ENCODE assay signal across 10 mouse cellular contexts in the genomic region with DNA sequence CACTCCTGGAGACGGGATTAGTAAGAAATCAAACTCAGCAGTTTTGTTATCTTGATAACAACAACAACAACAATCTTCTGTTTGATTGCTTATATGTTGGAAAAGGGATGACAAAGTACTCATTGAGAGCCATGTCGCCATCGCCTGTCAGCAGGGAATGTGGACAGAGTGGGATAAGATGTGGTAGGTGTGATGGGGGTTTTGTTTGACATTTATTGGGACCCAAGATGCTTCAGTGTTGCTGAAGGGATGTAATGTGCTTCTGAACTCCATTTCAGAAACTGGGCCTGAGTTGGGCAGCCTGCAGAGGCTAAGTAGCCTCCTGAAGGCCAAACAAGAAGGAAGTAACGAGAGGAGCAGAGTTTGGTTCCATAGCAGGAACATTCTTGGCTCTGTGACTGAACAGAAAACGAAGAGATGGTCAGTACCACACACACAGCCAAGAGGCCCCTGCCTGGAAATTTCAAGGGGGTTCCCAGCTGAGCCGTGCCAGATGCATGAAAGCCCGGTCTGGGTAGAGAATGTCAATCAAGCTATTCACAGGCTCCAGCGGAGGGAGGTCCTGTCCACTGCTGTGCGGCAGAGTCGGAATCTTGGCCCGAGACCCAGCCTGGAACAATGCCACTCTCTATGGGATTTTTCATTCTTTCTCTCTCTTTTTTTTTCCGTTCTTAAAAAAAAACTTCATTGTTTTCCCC. TPM values are rescaled to one million over a fixed set of nuclear protein-coding genes. Genes with fewer than 3 reads are reported as not detected.
A peak's percentile ranks its signal among the peaks of the same experiment; 100 is the strongest.
DNase-seq lines count a peak whose midpoint lies in the region; ATAC-seq and TF ChIP-seq lines count a peak whose summit lies in the region.
"Had no signal": no experiment of that assay in that cellular context is flagged by ENCODE, and none has a peak within 500 bp of the region (broad histone marks: within the 10 kb centered on the region; RNA-seq: fewer than 3 reads in every experiment).

No protein-coding gene starts in this region.

- H3K4me1 ChIP-seq in midbrain, embryonic 10.5 days, result peaks cover 24% of the 10 kb centered on the region

- 28% methylated on average over 12 of the region's 12 CpGs for WGBS in midbrain, embryonic 10.5 days

- H3K27ac ChIP-seq in layer of hippocampus, adult 2 months, result no peak overlapping the region
- peak overlapping the region; percentile 73 for H3K27ac ChIP-seq in midbrain, embryonic 10.5 days (replicated peaks)

- no peaks in the 10 kb centered on the region for H3K36me3 ChIP-seq in midbrain, embryonic 10.5 days

- no peaks in the 10 kb centered on the region for H3K9me3 ChIP-seq in midbrain, embryonic 10.5 days (replicated peaks)

- no peak overlapping the region for H3K4me3 ChIP-seq in layer of hippocampus, adult 2 months
- H3K4me3 ChIP-seq in midbrain, embryonic 10.5 days, result no peak overlapping the region
- H3K4me3 ChIP-seq: myocyte had no signal

- no peaks in the 10 kb centered on the region for H3K27me3 ChIP-seq in midbrain, embryonic 10.5 days (ENCODE audit: low read depth, poor library complexity, severe bottlenecking)

- no peak for TF ChIP-seq CTCF in layer of hippocampus, adult 2 months (conservative IDR thresholded peaks at IDR 0.05)

- no peak for ATAC-seq in erythroblast, adult 5-6 weeks (replicated peaks; ENCODE audit: low FRiP score, poor library complexity, severe bottlenecking)
- no peak for ATAC-seq in megakaryocyte progenitor cell, adult 5-6 weeks (replicated peaks; ENCODE audit: poor library complexity)
- ATAC-seq: Patski had no signal

- peak; percentile 35 for DNase-seq in ovary, postnatal 36 days (ENCODE audit: low spot score)
- no peak for DNase-seq in ovary, adult 18-20 months (ENCODE audit: low spot score)
- DNase-seq in embryo, embryonic 11 days, result peak; percentile 62
- peak; percentile 11 to 38 for DNase-seq in heart, adult 9 months (ENCODE audit: low spot score in 2 of 2)
- DNase-seq in layer of hippocampus, adult 2 months (ENCODE audit: low spot score in 2 of 2), result peak; percentile 16 to 18
- peak; percentile 69 for DNase-seq in midbrain, embryonic 10.5 days (ENCODE audit: low spot score)

RNA-seq across cellular contexts. Expression of a gene that starts 48.0 kb away (rescaled TPM):
- 10 to 100 TPM; 57.3 to 61.1 TPM for total RNA-seq in layer of hippocampus, adult 2 months (2021)
- polyA plus RNA-seq in midbrain, embryonic 10.5 days (2016; fragmentation: Nextera tagmentation; extraction: Ambion mirVana), result 24.2 and 24.3 TPM in 2 replicates
- total RNA-seq in erythroblast, adult 5-6 weeks (2015; ENCODE audit: low replicate concordance), result 3.1 and 10.4 TPM in 2 replicates
- total RNA-seq in erythroblast, adult 5-6 weeks (2017; ENCODE audit: low replicate concordance), result 0.14 and 2.2 TPM in 2 replicates
- 11.7 and 23.6 TPM in 2 replicates for total RNA-seq in megakaryocyte progenitor cell, adult 5-6 weeks (2015)
- 8.8 and 9.6 TPM in 2 replicates for total RNA-seq in megakaryocyte progenitor cell, adult 5-6 weeks (2017)

RNA-seq across cellular contexts. Expression of a gene that starts 49.1 kb away (rescaled TPM):
- 100 to 1,000 TPM; 203 to 210 TPM for total RNA-seq in layer of hippocampus, adult 2 months (2021)
- polyA plus RNA-seq in midbrain, embryonic 10.5 days (2016; fragmentation: Nextera tagmentation; extraction: Ambion mirVana), result 1.2 and 2.0 TPM in 2 replicates
- 0.21 TPM in 1 of 2 replicates, not detected in the other for total RNA-seq in erythroblast, adult 5-6 weeks (2015; ENCODE audit: low replicate concordance)
- 0.51 and 0.56 TPM in 2 replicates for total RNA-seq in erythroblast, adult 5-6 weeks (2017; ENCODE audit: low replicate concordance)
- 1.2 and 2.0 TPM in 2 replicates for total RNA-seq in megakaryocyte progenitor cell, adult 5-6 weeks (2015)
- total RNA-seq in megakaryocyte progenitor cell, adult 5-6 weeks (2017), result 0.57 and 1.6 TPM in 2 replicates

Comparison
In these comparisons a context has a peak if more than half of its experiments do, and no peak if none do; other contexts are left out.
1. RNA of a gene that starts 49.1 kb away (total RNA-seq): 203 to 210 TPM in layer of hippocampus, adult 2 months; 0.57 to 2.0 TPM in megakaryocyte progenitor cell, adult 5-6 weeks and 0.21 to 0.56 TPM in erythroblast, adult 5-6 weeks; every median in the first group is over 10 times any median in the second.